Mouse (Mus musculus) stomach, postnatal 0 days (tissue): Measurements from ENCODE around the gene 4933407L21Rik.

Experiments used
- CTCF ChIP-seq: IDR thresholded peaks from 2 replicates; pipeline ENCODE4 v1.5.1; 2016; ENCODE audit warnings: antibody characterized with exemption, low read depth, mild to moderate bottlenecking, moderate library complexity
- EP300 ChIP-seq: optimal IDR thresholded peaks from 2 replicates; pipeline ENCODE3; 2016; ENCODE audit warnings: antibody characterized with exemption

GRCm38 (mm10) chr1:85919621-85920020 is 8.7 kb upstream of the 4933407L21Rik start:
- TF ChIP-seq CTCF (no peak), EP300 (no peak)
